Mouse (Mus musculus) CD4-positive naive resting alpha-beta T cell, adult 57 days (primary cell): ENCODE data around the gene Cldn14. TPM values are rescaled to one million over a fixed set of nuclear protein-coding genes. Genes with fewer than 3 reads are reported as not detected.

Experiments used
- total RNA-seq: library from RNA; stranded (reverse); gene quantifications from one replicate; pipeline ENCODE4 v1.2.4, GENCODE M21; 2023

Gene Cldn14
- total RNA-seq, result not detected

GRCm38 (mm10) chr16:94008737-94009136 lies at the start of gene Cldn14:
Gene Cldn14 (minus strand): TSS chr16:94008837.

GRCm38 (mm10) chr16:93883423-93884085 lies 125.1 kb downstream of the Cldn14 start, which contains the start of gene Chaf1b:
Gene Chaf1b (plus strand): TSS chr16:93883901.

Other genes with a start within 250 kb of the Cldn14 start
- gene Morc3, start 176.7 kb downstream of the Cldn14 start, total RNA-seq, result 135 TPM
- 14.2 TPM for gene Chaf1b, start 124.9 kb downstream of the Cldn14 start, total RNA-seq
- not detected for gene Sim2, start 76.1 kb upstream of the Cldn14 start, total RNA-seq